8 mouse cellular contexts compared by ENCODE assay signal in the genomic region with DNA sequence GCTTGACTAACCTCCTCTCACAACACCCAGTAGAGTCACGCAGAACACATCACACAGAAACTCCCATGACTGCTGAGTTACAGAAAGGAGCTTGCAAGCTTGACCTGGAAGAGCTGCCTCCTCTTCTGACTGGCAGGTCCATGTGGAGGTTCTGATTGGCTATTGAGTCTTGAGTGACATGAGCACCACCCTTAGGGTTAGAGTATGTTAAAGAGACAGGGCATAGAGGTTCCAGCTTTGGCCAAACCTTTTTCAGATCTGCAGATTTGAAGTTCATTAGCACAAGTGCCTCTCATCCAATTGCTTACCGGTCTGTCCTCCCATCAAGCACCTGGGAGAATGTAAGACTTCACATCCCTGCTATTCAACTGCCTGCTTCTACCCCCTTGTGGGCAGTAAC. TPM values are rescaled to one million over a fixed set of nuclear protein-coding genes. Genes with fewer than 3 reads are reported as not detected.
DNase-seq lines count a peak whose midpoint lies in the region; ATAC-seq and TF ChIP-seq lines count a peak whose summit lies in the region.
"Not testable (repeated sequence)": the region's sequence is repeated elsewhere in the genome, so short reads cannot be mapped to it uniquely, and the experiment has no call there.

Gm14296 (minus strand) TSS at position 101 of the 400 bp plus-strand sequence.

- not testable (repeated sequence) for DNase-seq in adrenal gland, postnatal 25 days; left cerebral cortex, adult 2 months (ENCODE audit: extremely low spot score in 1 of 2, low spot score in 2 of 2)

- not testable (repeated sequence) for H3K27me3 ChIP-seq in forebrain, embryonic 12.5 days; kidney, embryonic 16.5 days (ENCODE audit: insufficient read depth, low read length); limb, embryonic 12.5 days; midbrain, embryonic 12.5 days; stomach, embryonic 14.5 days (ENCODE audit: control insufficient read depth, insufficient read depth, low read length)

- intact Hi-C loops in left cerebral cortex, adult 2 months (cut with DNase I) = not testable (repeated sequence)

- WGBS in forebrain, embryonic 12.5 days = no CpG with 5 or more reads among the region's 2 CpGs
- no CpG with 5 or more reads among the region's 2 CpGs for WGBS in kidney, embryonic 16.5 days
- WGBS in limb, embryonic 12.5 days = no CpG with 5 or more reads among the region's 2 CpGs
- WGBS in midbrain, embryonic 12.5 days = no CpG with 5 or more reads among the region's 2 CpGs
- no CpG with 5 or more reads among the region's 2 CpGs for WGBS in stomach, embryonic 14.5 days

- not testable (repeated sequence) for H3K9ac ChIP-seq in forebrain, embryonic 12.5 days; kidney, embryonic 16.5 days (replicated peaks; ENCODE audit: low read length); limb, embryonic 12.5 days (replicated peaks); midbrain, embryonic 12.5 days (replicated peaks); stomach, embryonic 14.5 days (replicated peaks; ENCODE audit: low read depth, low read length)

- not testable (repeated sequence) for ATAC-seq in forebrain, embryonic 12.5 days (ENCODE audit: low FRiP score); hematopoietic stem cell, adult 5-6 weeks (replicated peaks in 1 of 2; ENCODE audit: insufficient read depth in 1 of 2, low FRiP score in 2 of 2, low TSS enrichment in 1 of 2, low read depth in 1 of 2, poor library complexity in 2 of 2, severe bottlenecking in 2 of 2); kidney, embryonic 16.5 days (ENCODE audit: low FRiP score, low TSS enrichment); limb, embryonic 12.5 days (ENCODE audit: insufficient number of reproducible peaks, insufficient read depth, low FRiP score, low TSS enrichment, low read depth); midbrain, embryonic 12.5 days (ENCODE audit: low FRiP score, low read depth); stomach, embryonic 14.5 days (ENCODE audit: insufficient number of reproducible peaks, insufficient read depth, low FRiP score, low read depth)

- H3K4me3 ChIP-seq in forebrain, embryonic 12.5 days (replicated peaks); kidney, embryonic 16.5 days (ENCODE audit: low read length); left cerebral cortex, adult 2 months; limb, embryonic 12.5 days (replicated peaks); midbrain, embryonic 12.5 days; stomach, embryonic 14.5 days (ENCODE audit: low read depth, low read length): not testable (repeated sequence)

- H3K4me2 ChIP-seq in forebrain, embryonic 12.5 days; kidney, embryonic 16.5 days (replicated peaks; ENCODE audit: low read depth, low read length); limb, embryonic 12.5 days; midbrain, embryonic 12.5 days (replicated peaks); stomach, embryonic 14.5 days (replicated peaks; ENCODE audit: low read depth, low read length): not testable (repeated sequence)

- not testable (repeated sequence) for H3K4me1 ChIP-seq in forebrain, embryonic 12.5 days; kidney, embryonic 16.5 days (ENCODE audit: insufficient read depth, low read length); limb, embryonic 12.5 days (replicated peaks); midbrain, embryonic 12.5 days; stomach, embryonic 14.5 days (ENCODE audit: control insufficient read depth, insufficient read depth, low read length)

- TF ChIP-seq CTCF in left cerebral cortex, adult 2 months (IDR thresholded peaks at IDR 0.05) = not testable (repeated sequence)

- not testable (repeated sequence) for H3K9me3 ChIP-seq in forebrain, embryonic 12.5 days; kidney, embryonic 16.5 days (ENCODE audit: low read length); limb, embryonic 12.5 days; midbrain, embryonic 12.5 days; stomach, embryonic 14.5 days (ENCODE audit: control insufficient read depth, low read depth, low read length)

- H3K36me3 ChIP-seq in forebrain, embryonic 12.5 days (replicated peaks); kidney, embryonic 16.5 days (ENCODE audit: insufficient read depth, low read length); limb, embryonic 12.5 days; midbrain, embryonic 12.5 days; stomach, embryonic 14.5 days (ENCODE audit: control insufficient read depth, insufficient read depth, low read length): not testable (repeated sequence)

- H3K27ac ChIP-seq in forebrain, embryonic 12.5 days; kidney, embryonic 16.5 days (ENCODE audit: low read length); left cerebral cortex, adult 2 months; limb, embryonic 12.5 days; midbrain, embryonic 12.5 days (replicated peaks); stomach, embryonic 14.5 days (ENCODE audit: low read length): not testable (repeated sequence)

RNA-seq across cellular contexts. Expression of gene Gm14296, which starts in this region (rescaled TPM):
- 14.0 and 14.4 TPM in 2 replicates for total RNA-seq in adrenal gland, postnatal 25 days (2021)
- 13.8 TPM in 2 replicates for polyA plus RNA-seq in forebrain, embryonic 12.5 days (2016; fragmentation: Nextera tagmentation; extraction: Ambion mirVana)
- total RNA-seq in hematopoietic stem cell, adult 5-6 weeks (2017) = 11.2 and 19.2 TPM in 2 replicates
- polyA plus RNA-seq in kidney, embryonic 16.5 days (2015; fragmentation: Nextera tagmentation; extraction: Ambion mirVana) = 6.3 and 11.7 TPM in 2 replicates
- 10 to 100 TPM; 16.6 to 18.4 TPM for total RNA-seq in left cerebral cortex, adult 2 months (2021)
- 14.0 and 14.1 TPM in 2 replicates for polyA plus RNA-seq in limb, embryonic 12.5 days (2016; fragmentation: Nextera tagmentation; extraction: Ambion mirVana)
- 7.0 and 11.7 TPM in 2 replicates for polyA plus RNA-seq in midbrain, embryonic 12.5 days (2016; fragmentation: Nextera tagmentation; extraction: Ambion mirVana)
- 14.8 and 16.2 TPM in 2 replicates for polyA plus RNA-seq in stomach, embryonic 14.5 days (2014; fragmentation: Nextera tagmentation; extraction: Ambion mirVana)
